Mouse (Mus musculus) liver, adult 2 months (tissue): ENCODE measurements at regions not wholly inside any gene's neighbourhood (a gene's known extent, or its start where the extent isn't known, plus 50 kb on each side); places are given as distances from the start of the nearest gene placed in this dataset.

Experiments used
- DNase-seq: peaks from one replicate; pipeline ENCODE4 v3.0.0-alpha.2; 2011; ENCODE audit warnings: low read depth, low spot score; ENCODE audit errors: extremely low read depth
- H3K27ac ChIP-seq: fragments of 200-500 bp; replicated peaks from 2 replicates; pipeline ENCODE4 v1.5.1; 2012; ENCODE audit warnings: low read depth, mild to moderate bottlenecking, control low read depth, inconsistent platforms, low read length; ENCODE audit not compliant: insufficient read depth
- H3K27me3 ChIP-seq: fragments of 200-500 bp; 2 replicates; pipeline ENCODE4 v1.6.1; 2012; ENCODE audit warnings: mild to moderate bottlenecking, moderate library complexity, low read length, inconsistent platforms; ENCODE audit not compliant: control insufficient read depth, insufficient read depth
- H3K36me3 ChIP-seq: fragments of 200-500 bp; 2 replicates; pipeline ENCODE4 v1.6.1; 2012; ENCODE audit warnings: low read length, inconsistent platforms; ENCODE audit not compliant: control insufficient read depth, insufficient read depth
- H3K4me1 ChIP-seq: fragments of 200-500 bp; 2 replicates; pipeline ENCODE4 v1.6.1; 2011; ENCODE audit warnings: low read length; ENCODE audit not compliant: control insufficient read depth, insufficient read depth
- H3K4me3 ChIP-seq: fragments of 200-500 bp; 2 replicates; pipeline ENCODE4 v1.5.1; 2011; ENCODE audit warnings: low read depth, mild to moderate bottlenecking, control low read depth, low read length, moderate library complexity; ENCODE audit not compliant: insufficient read depth
- H3K79me2 ChIP-seq: fragments of 200-500 bp; 2 replicates; pipeline ENCODE4 v1.6.1; 2012; ENCODE audit warnings: inconsistent platforms, mild to moderate bottlenecking, low read length, moderate library complexity; ENCODE audit not compliant: control insufficient read depth, insufficient read depth
- H3K9ac ChIP-seq: fragments of 200-500 bp; 2 replicates; pipeline ENCODE4 v1.6.1; 2012; ENCODE audit warnings: low read depth, mild to moderate bottlenecking, control low read depth, inconsistent platforms, low read length
- CTCF ChIP-seq: fragments of 200-500 bp; IDR thresholded peaks from 2 replicates; pipeline ENCODE4 v1.5.1; 2011; ENCODE audit warnings: low read depth, low read length, control low read depth
- POLR2A ChIP-seq: fragments of 200-500 bp; IDR thresholded peaks from 2 replicates; pipeline ENCODE4 v1.6.1; 2011; ENCODE audit warnings: low read length, control low read depth; ENCODE audit not compliant: insufficient read depth; ENCODE audit errors: extremely low read depth
- WGBS: fragments of 180-500 bp; shearing (Covaris S2); methylation state at CpG from one replicate; pipeline ENCODE4 v1.1.7; 2018; 5-methylcytosine and 5-hydroxymethylcytosine counted together

DNA sequence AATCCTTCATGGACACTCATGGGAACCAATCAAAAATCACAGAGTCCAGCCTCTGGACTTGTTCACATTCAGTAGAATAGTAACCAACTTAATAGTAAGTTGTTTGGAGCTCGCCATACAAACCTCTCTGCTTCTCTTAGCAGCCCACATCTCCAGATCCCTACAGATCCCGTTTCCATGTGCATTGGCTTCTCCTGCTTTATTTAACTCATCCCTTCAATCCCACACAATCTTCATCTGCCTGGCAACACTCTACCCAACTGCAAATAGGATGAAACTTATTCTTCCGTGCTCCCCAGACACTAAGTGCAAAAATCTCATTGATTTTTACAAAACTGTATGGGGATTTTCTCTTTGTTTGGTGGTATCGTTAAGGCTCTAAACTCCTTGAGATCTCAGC, 206.2 kb upstream of the Tars start:
- TF ChIP-seq CTCF (no peak), POLR2A (no peak)
- Histone ChIP-seq H3K36me3 (no peaks in the 10 kb centered on the region), H3K9ac (no peak overlapping the region), H3K27ac (no peak overlapping the region), H3K4me1 (peaks cover 2% of the 10 kb centered on the region; the same call in 1 of the 2 replicates), H3K4me3 (no peak overlapping the region), H3K27me3 (no peaks in the 10 kb centered on the region), H3K79me2 (no peaks in the 10 kb centered on the region)
- WGBS, result 92% methylated on average over 4 of the region's 4 CpGs
- no peak for DNase-seq

GRCm38 (mm10) chr15:11597021-11597420, 197.6 kb upstream of the Tars start:
- no peak for DNase-seq
- Histone ChIP-seq H3K27me3 (no peaks in the 10 kb centered on the region), H3K4me3 (no peak overlapping the region), H3K79me2 (no peaks in the 10 kb centered on the region), H3K9ac (no peak overlapping the region), H3K4me1 (no peaks in the 10 kb centered on the region), H3K27ac (no peak overlapping the region), H3K36me3 (no peaks in the 10 kb centered on the region)
- TF ChIP-seq CTCF, result no peak
- TF ChIP-seq POLR2A, result no peak
- 82% methylated on average over 6 of the region's 6 CpGs for WGBS

DNA sequence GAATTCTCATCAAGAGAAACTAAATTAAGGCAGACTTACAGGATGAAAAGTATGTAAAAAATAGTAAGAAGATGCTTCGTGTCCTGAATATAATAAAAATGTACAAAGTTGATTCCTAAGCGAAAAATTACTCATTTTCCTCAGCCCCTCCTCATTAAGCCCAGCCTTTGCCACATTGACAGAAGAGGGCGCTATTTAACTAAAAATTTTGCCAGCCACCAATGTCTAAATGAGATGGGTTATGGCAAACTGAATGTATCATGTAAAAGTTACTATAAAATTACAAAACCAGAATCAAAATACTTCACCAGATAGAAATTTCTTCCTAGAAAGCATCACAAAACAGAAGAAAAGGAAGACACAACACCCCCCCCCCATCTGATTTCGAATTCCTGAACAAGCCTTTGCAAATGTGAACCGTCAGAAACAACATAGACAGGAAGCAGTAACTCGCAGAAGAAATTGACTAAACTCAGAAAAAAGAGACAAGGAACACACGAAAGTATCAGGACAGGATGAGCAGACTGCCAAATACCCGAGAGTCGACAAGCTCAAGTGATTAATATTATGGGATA, 191.2 kb upstream of the Tars start:
- Histone ChIP-seq H3K36me3 (no peaks in the 10 kb centered on the region), H3K9ac (no peak overlapping the region), H3K4me3 (no peak overlapping the region), H3K4me1 (no peaks in the 10 kb centered on the region), H3K27me3 (no peaks in the 10 kb centered on the region), H3K79me2 (no peaks in the 10 kb centered on the region), H3K27ac (no peak overlapping the region)
- 39% methylated on average over 9 of the region's 9 CpGs for WGBS
- DNase-seq, result peak; percentile 34
- no peak for TF ChIP-seq POLR2A
- peak; percentile 30; the same call in 1 of the 2 replicates for TF ChIP-seq CTCF

DNA sequence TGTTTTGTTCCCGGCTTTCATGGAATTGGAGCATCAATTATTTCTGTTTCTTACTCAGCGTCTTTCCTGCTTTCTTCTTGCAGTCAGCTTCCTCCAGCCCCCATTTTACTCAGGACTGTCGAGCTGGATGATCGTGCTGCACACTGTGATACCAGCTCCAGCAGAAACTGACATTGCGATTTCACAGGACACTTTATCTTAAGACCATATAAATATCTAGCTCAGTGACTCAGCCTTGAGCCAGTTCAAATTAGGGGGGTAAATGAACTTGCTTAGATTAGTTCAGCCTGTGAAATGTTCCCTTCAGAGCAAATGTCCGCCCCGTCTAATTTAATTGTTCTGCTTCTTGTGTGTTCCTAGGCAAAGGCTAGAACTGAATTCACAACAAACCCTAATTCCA, 190.3 kb upstream of the Tars start:
- WGBS, result 68% methylated on average over 7 of the region's 7 CpGs
- no peak for TF ChIP-seq CTCF
- TF ChIP-seq POLR2A, result no peak
- DNase-seq, result peak; percentile 47
- no peak overlapping the region for H3K27ac ChIP-seq
- no peaks in the 10 kb centered on the region for H3K79me2 ChIP-seq
- no peaks in the 10 kb centered on the region for H3K27me3 ChIP-seq
- H3K9ac ChIP-seq, result no peak overlapping the region
- no peaks in the 10 kb centered on the region for H3K36me3 ChIP-seq
- no peaks in the 10 kb centered on the region for H3K4me1 ChIP-seq
- no peak overlapping the region for H3K4me3 ChIP-seq

- no peak for DNase-seq
- TF ChIP-seq POLR2A, result no peak
- TF ChIP-seq CTCF, result no peak
- Histone ChIP-seq H3K27me3 (no peaks in the 10 kb centered on the region), H3K27ac (no peak overlapping the region), H3K4me1 (no peaks in the 10 kb centered on the region), H3K36me3 (no peaks in the 10 kb centered on the region), H3K4me3 (no peak overlapping the region), H3K79me2 (no peaks in the 10 kb centered on the region), H3K9ac (no peak overlapping the region)
- 83% methylated on average over 2 of the region's 2 CpGs for WGBS
Observed at GRCm38 (mm10) chr15:11586384-11586783, 186.9 kb upstream of the Tars start.

DNA sequence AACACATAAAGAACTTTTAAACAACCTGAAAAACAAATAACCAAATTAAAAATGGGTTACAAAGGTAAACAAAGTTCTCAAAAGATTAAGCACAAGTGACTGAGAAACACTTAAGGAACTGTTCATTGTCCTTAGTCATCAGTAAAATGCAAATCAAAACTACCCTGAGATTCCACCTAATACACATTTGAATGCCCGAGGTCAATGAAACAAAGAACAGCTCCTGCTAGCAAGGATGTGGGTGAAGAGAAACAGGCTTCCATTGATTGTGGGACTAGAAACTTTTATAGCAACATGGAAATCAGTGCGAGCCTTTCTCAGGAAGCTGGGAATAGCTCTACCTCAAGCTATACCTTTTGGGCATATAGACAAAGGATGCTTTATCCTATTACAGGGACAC, 184.7 kb upstream of the Tars start:
- Histone ChIP-seq H3K36me3 (no peaks in the 10 kb centered on the region), H3K79me2 (no peaks in the 10 kb centered on the region), H3K9ac (no peak overlapping the region), H3K27ac (no peak overlapping the region), H3K4me3 (no peak overlapping the region), H3K4me1 (no peaks in the 10 kb centered on the region), H3K27me3 (no peaks in the 10 kb centered on the region)
- DNase-seq, result no peak
- WGBS, result 85% methylated on average over 2 of the region's 2 CpGs
- TF ChIP-seq CTCF (no peak), POLR2A (no peak)
